Mouse (Mus musculus) spleen, adult 12 weeks (tissue): ENCODE results near the gene Rasal2.
"Not testable (repeated sequence)": the region's sequence is repeated elsewhere in the genome, so short reads cannot be mapped to it uniquely, and the experiment has no call there.

Experiments used
- DNase-seq: peaks from one replicate; pipeline ENCODE4 v3.0.0; 2022; ENCODE audit warnings: low spot score

Gene Rasal2

DNA sequence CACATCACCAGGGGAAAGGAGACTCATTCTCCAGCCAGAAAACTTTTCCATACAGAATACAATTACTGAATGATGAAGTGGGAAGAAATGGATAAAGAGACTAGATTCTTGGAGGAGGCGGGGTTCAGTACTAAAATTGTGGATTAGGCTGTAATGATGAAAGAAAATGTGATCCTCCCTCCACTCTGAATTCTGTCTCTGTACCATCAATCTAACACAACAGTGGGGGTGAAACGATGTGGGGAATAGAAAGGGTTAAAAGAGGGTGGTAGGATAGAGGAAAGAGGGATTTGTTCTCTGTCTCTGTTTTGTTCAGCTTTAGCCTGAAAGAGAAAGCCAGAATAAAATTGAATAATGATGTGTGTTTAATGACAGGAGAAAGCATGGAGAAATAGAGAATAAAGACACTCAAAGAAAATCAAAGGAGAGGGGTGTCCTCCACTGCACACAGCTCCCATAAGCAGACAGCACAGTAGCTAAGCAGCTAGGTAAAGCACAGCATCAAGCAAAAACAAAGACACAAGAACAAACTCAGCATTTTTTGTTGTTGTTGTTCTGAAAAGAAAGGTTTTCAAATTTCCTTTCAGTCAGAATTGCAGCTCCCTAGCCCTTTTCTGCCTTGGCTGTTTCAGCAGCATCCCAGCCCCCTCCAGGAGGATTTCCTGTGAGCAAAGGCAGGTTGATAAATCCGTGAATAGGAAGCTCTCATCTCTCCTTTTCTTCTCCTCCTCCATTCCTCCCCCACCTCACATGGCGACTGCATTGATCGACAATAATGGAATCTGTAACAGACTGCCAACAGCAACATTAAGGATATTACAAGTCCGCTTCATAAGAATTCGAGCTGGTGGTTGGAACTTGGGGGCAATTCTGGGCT, 168.6 kb downstream of the Rasal2 start:
- DNase-seq, result no peak

DNA sequence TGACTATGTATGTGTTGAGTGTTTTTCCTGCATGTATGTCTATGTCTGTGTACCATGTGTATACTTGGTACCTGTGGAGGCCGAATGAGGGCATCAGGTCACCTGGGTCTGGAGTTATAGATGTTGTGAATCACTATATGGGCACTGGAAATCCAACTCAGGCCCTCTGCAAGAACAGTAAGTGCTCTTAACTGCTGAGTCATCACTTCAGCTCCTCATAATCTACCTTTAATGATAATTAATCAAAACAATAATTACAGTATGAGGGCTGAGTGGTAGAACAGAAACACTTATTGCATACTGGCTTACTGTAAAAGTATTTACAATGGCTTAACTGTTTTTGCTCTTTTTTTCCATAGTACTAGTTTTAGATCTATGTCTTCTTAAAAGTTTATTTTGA, 172.7 kb downstream of the Rasal2 start:
- DNase-seq, result no peak

DNA sequence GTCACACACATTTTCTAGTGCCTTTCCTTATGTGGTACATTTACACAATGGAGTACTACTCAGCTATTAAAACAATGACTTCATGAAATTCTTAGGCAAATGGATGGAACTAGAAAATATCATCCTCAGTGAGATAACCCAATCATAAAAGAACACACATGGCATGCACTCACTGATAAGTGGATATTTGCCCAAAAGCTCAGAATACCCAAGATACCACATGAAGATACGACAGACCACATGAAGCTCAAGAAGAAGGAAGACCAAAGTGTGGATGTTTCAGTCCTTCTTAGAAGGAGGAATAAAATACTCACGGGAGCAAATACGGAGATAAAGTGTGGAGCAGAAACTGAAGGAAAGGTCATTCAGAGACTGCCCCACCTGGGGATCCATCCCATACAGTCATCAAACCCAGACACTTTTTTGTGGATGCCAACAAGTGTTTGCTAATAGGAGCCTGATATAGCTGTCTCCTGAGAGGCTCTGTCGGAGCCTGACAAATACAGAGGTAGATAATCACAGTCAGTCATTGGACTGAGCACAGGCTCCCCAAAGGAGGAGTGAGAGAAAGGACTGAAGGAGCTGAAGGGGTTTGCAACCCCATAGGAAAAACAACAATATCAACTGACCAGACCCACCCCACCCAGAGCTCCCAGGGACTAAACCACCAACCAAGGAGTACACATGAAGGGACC, 175.6 kb downstream of the Rasal2 start:
- DNase-seq, result not testable (repeated sequence)

DNA sequence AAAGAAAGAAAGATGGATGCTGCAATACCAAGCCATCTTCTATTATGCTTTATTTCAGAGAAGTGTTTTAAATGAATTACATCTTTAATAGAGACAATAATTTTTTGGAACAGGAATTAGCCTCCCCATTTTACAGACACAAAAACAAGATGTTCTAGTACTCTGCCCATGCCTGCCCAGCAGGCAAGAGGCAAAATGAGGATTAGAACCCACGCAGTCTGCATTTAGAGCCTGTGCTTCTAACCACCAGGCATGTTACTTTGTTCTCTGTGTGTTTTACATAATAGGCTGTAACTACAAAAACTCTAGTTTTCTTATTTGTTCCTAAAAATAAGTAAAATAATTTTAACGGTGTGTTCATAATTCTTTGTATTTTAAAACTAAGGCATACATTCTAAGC, 178.9 kb downstream of the Rasal2 start:
- DNase-seq, result no peak

DNA sequence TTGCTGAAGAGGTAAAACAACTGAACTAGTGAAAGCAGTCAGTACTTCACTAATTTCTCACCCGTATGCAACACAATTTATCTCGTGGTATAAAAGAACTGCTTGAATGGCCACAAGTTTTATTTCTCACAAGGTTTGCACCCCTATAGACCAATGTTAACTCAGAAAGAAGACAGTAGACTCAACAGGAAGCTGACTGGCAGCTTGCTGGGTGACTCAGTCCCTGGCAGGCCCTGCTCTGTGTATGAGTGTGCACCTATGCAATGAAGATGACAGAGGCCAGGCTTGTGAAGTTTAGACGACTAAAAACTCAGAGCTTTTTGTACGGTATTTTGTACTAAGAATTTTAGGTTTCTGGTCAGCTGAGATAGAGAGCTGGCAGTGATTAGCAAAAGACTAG, 180.0 kb downstream of the Rasal2 start:
- no peak for DNase-seq

DNA sequence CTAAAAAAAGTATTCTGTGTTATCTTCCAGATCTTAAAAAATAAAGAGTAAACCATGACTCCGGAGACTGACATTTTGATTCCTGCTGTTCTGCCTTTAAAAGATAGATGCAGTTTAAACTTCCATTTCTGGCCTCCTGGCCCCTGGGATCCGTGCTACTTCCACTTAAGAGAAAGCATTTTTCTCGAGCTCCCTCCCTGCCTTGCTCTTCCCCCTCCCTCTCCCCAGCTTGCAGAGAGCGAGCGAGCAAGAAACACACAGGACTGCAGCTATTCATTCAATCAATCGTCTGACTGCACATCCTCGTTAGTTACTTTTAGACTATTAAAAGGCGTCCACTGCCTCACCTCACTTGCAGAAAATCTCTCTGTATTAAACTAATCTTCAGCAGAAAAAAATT, 181.4 kb downstream of the Rasal2 start:
- no peak for DNase-seq

DNA sequence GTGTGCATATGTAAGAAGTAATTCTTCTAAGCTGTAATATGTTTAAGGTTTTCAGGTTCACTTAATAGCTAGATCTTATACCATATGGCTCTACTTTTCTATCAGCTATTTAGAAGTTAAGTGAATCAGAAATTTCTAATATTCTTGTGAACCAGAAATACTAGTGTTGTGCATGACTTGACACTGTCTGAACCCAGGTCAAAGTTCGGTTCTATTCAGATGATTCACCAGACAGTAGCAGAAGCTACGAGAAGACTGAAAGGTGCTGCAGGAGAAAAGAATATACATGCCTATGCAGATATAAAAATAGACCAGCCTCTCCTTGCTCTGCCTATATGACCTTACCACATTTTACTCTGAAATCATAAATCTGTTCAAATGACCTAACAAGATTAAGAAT, 182.0 kb downstream of the Rasal2 start:
- no peak for DNase-seq

DNA sequence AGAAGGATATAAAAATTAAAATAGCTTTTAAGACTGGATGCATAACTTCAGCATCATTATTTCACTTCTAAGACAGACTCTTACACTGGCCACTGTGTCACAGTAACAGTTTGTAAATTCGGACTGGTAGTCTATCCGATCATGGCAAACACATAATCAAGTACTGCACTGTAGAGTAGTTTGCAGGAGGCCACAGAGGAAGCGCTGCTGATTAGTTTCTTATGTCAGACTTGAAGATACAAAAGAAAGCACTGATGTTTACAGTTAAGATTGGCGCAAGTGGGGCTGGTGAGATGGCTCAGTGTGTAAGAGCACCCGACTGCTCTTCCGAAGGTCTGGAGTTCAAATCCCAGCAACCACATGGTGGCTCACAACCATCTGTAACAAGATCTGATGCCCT, 187.4 kb downstream of the Rasal2 start:
- no peak for DNase-seq

DNA sequence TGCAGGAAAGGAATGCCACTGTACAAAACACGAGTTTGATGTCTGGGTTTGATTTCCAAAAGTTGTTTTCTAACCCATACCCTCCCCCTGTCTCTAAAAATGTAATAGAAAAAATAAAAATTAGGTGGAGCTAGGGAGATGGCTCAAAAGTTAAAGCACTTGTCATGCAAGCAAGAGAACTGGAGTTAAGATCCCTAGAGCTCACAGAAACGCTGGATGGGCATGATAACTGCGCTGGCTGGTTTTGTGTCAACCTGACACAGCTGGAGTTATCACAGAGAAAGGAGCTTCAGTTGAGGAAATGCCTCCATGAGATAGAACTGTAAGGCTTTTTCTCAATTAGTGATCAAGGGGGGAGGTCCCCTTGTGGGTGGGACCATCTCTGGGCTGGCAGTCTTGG, 191.5 kb downstream of the Rasal2 start:
- no peak for DNase-seq

DNA sequence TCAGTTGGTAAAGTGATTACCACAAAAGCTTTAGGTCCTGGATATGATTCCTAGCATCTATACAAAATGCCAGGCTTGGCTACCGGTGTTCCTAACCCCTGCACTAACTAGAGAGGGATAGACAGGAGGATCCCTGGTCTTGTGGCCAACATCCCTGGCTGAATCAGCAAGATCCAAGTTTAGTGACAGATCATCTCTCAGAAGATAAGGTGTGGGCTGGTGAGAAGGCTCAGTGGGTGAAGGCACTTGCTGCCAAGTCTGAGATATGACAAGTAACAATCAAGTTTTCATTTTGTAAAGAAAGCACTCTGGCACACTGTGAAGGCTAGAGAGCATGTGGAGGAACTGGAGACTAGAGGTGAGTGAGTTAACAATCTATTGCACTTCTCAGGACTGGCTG, 191.9 kb downstream of the Rasal2 start:
- no peak for DNase-seq

DNA sequence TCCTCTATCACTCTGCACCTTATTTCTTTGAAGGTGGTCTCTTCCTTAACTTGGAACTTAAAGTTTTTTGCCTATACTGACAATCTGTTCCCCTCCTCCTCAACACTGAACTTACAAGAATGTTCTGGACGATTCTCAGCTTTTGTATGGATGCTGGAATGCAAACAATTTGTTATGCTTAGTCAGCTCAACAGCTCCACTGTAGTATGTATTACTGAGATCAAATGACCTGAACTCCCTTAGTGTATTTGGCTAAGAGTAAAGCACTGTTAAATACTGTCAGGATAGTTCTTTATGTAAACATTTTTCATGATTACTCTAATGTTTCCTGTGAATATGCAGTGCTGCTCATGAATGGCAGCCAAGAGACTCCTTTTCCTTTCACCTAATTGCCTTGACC, 203.6 kb downstream of the Rasal2 start:
- DNase-seq, result no peak

DNA sequence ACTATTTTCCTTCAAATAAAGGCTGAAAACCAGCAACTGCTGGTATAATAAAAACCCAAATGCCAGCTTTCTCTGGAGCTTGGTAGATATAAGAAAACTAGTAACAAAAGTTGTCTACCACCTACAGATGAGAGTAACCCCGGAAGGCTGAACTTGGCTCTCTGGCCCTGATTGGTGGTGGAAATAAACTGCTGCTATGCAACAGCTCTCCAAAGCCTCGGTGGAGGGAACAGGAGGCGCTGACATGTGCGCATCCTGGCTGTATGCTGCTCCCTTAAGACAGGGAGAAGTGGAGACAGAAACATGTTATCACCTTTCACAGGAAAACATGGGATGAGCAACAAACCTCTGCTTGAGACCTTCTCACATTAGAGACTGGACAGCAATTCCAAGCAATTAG, 206.7 kb downstream of the Rasal2 start:
- no peak for DNase-seq

DNA sequence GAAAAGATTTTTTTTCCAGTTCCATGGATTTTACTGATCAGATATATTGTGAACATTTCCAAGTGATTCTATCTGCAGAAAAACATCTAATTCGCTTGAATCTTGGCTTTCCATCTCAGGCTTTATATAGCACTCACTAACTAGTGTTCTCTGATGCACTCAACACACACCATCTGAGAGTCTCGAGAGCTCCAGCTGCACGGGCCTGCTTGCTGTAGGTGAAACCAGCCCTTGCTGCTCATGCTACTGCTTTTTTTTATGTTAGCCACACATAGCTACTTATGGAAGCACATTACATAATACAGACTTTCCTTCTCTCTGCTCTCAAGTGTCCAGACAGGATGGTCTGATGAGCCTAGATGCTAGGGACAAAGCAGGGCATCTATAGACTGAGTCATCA, 229.4 kb downstream of the Rasal2 start:
- no peak for DNase-seq

DNA sequence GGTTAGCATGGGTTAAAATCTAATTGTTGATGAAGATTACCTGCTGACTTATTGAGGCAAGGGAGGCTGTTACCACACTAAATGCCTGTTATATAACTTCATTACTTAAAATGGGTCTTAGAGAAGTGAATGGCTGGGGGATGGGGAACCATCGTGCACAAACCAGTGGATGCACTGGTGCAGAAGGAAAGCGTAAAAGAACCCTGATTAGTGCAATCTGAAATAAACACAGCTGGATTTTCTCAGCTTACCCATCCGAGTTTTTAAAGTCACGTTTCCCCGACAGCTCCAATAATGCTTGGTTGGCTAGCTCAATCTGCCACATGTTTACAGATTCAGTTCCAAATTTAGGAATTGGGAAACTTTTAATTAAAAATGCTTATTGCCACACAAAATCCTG, 230.0 kb downstream of the Rasal2 start:
- no peak for DNase-seq

DNA sequence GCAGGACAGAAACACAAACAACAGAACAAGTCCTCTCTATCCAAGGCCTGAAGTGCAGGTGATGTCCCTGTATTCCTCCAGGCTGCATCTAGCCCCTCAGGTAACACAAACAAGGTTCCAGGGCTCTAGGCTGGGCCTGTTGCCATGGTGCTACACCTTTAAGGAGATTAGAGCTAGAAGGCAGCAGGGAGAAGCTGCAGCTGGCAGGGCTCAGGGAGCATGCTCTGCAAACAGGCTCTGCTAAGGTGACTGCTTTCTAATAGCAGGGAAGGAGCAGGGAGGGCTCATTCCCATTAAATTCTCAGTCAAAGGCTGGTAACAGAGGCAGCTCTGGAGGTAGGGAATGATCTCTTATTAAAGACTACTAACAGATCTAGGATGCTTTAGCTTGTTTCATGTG, 231.3 kb downstream of the Rasal2 start:
- no peak for DNase-seq

DNA sequence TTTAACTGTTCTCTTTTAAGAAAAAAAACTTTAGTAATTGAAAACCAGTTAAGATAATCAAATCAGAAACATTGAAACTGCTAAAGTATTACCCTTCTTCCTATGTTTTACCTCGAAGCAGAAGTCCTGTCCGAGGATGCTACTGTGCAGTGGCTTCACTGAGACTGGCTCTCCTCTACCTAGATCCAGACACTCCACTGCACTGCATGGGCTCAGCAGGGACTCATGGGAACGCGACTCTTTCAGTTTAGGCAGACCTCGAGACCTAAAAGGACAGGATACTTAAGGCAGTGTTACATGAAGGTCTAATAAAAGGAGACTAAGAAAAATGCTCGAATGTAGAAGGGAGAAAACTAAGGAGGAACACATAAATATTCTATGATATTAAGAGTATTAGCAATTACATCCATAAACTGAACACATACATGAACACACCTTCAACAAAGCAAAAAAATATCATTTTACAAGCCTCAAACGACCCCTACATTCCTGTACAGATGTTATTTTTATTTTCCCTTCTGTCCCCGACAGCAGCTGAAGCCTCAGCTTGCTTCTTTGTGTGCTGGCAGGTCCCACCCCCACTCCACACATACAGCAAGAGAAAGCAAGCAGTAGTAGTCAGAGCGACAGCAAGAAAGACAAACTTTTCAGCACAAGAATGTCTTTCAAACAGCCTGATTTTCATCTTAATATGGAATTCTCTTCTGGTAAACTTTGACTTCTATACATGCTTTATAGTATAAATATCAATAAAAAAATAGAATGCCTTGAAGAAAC, 233.2 kb downstream of the Rasal2 start:
- no peak for DNase-seq

DNA sequence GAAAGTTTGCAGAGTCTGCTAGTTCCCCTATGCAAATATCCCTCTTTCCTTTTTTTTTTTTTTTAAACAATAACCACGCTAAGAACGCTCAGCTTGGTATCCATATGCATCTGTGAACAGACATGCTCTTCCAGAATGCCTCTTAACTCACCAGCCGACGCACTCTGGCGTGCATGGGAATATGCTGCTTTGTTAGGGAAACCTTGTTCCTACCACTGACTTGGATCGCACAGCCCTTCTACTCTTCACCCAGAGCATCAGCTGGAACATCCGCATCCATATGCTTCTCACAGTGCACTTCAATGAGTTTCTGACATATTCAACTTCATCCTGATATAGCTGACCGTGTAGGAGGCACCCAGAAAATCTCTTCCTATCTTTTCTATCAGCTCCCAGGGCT, 243.1 kb downstream of the Rasal2 start:
- DNase-seq, result no peak

DNA sequence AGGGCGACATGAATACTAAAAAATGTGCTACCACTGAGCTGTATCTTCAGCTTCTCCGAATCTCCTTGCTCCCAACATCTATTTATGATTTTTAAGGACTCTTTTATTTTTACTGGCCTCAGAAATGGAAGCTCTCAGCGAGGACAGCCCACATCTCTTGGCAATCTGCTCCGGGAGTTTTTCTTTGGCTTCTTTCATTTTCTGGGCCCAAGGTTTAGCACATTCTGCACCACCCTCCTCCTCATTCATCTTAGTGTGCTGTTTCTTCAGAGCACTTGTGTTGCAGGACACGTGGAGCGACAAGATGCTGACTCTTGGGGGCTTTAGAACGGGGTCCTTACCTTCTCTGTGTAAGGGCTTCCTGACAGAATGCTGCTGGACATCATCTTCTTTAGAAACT, 243.5 kb downstream of the Rasal2 start:
- DNase-seq, result no peak

DNA sequence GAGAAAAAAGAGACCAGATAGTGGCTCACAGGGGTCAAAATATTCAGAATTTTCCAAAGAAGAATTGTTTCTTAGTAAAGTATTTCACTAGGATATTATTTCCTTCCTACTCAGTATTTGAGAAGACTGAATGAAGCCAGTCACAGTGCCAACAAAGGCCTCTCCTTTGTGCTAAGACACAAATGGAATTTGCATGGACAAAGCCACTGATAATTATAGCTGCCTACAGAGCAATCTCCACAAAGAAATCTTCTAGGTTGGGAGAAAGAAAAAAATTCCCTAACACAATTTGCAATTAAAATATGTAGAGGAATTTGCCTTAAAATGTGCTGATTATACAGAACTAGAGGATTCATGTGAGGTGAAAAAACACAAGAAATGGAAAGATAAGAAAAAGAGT, 258.6 kb downstream of the Rasal2 start:
- DNase-seq, result no peak

DNA sequence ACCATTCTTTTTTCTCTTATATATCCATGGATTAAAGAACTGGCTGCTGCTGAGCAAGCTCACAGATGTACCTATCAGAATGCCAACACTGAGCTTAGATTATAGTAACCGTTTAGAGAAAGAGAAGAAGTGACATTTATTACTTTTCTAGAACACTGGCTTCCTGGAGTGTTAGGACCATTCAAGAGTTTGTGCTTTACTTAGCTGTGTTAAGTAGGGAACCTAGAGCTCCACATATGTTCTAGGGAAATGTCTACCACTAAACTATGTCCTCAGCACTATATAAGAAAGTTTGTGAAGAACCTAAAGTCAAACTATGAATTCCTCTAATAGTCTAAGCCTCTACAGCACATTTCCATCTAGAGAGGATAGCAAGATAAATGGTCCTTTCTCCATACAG, 262.3 kb downstream of the Rasal2 start:
- no peak for DNase-seq

DNA sequence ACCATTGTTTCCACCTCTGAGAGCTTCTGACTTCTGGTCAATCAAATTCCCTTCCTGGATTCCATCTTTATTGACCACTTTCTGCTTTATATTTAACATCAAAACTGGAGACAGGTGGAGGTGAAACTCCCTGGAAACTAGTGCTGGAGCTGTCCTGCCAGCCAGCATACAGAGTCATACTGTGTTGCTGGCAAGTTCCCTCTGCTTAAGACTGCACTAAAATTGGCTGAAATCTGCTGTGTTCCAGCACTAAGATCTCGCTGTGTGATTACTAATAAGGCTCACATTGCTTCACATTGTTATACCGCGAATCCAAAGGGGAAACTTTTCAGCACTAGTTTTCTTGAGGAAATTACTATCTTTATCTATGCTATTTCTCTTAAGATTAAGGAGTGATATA, 267.8 kb downstream of the Rasal2 start:
- no peak for DNase-seq

DNA sequence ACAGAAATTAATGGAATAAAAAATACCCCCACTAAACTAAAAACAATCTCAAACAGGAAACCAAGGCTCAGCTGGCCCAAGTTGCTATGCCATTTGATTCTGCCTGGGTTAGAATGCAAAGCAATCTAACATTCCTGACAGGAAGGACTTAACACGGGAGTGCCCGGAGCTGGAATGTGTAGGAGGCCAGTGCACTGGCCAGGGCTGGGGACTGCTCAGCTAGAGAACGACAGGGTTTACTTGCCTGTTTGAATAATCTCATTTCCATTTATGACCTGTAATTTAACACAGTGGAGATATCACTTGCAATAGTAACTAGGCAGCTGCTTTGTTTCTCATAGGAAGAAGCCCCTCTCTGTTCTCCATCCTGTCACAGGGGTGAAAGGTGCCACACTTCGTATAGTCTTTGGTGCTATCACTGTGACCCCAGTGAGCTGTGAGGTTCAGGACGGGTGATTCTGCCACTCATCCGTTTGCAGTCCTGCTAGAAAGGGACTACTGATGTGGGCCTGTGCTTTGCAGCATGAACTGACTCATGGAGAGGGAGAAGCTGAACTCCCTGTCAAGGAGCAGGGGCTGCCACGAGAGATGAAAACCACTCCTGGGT, 269.0 kb downstream of the Rasal2 start:
- no peak for DNase-seq

DNA sequence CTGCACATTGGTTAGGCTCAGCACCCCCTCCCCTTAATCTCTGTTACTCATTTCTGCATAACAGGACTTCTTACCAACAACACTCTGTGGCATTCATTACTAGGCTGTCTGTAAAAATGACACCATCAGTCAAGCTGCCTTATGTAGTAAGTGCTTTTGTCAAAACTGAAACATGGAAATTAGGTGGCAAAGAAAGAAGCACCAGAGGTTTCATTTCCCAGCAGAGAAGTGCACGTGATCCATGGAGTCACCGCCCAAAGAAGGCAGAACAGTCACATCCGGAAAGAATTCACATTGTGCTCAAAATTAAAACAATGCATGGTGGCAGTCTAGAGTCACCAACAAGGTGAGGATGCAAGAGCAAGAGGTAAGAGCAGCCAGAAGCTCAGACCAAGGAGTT, 271.4 kb downstream of the Rasal2 start:
- no peak for DNase-seq
